Mouse (Mus musculus) urinary bladder, adult 2 months (tissue): ENCODE measurements around the gene Gimap4. TPM values are rescaled to one million over a fixed set of nuclear protein-coding genes. Genes with fewer than 3 reads are reported as not detected.
"Not testable (repeated sequence)": the region's sequence is repeated elsewhere in the genome, so short reads cannot be mapped to it uniquely, and the experiment has no call there.

ENCODE experiments used
- DNase-seq: peaks from one replicate; pipeline ENCODE4 v3.0.0; 2022; ENCODE audit warnings: low spot score
- polyA plus RNA-seq: library from polyadenylated mRNA; depleted of rRNA; stranded (reverse); fragments of >200 nt; gene quantifications from 2 replicates; pipeline ENCODE4 v1.2.3, GENCODE M21; 2012

Gene Gimap4
- polyA plus RNA-seq, 1 experiment: 19.0 TPM

GRCm38 (mm10) chr6:48675931-48676859, 8.2 kb upstream of the Gimap4 start, which contains the start of gene Gimap9:
Gene Gimap9, plus strand, starts transcription at chr6:48676129.
- DNase-seq: no peak

- DNase-seq: no peak
Measured at GRCm38 (mm10) chr6:48676860-48677415, 7.4 kb upstream of the Gimap4 start.

- no peak for DNase-seq
Measured at GRCm38 (mm10) chr6:48677492-48678345, 6.6 kb upstream of the Gimap4 start.

- DNase-seq: no peak
Measured at GRCm38 (mm10) chr6:48678391-48678790, 6.0 kb upstream of the Gimap4 start.

- DNase-seq: no peak
Measured at GRCm38 (mm10) chr6:48679701-48680100, 4.6 kb upstream of the Gimap4 start.

GRCm38 (mm10) chr6:48680421-48680820, 3.9 kb upstream of the Gimap4 start:
- DNase-seq: no peak

GRCm38 (mm10) chr6:48681472-48682090, 2.8 kb upstream of the Gimap4 start:
- no peak for DNase-seq

GRCm38 (mm10) chr6:48682271-48682670, 2.1 kb upstream of the Gimap4 start:
- no peak for DNase-seq

GRCm38 (mm10) chr6:48683263-48683821, 1.0 kb upstream of the Gimap4 start:
- DNase-seq: not testable (repeated sequence)

GRCm38 (mm10) chr6:48684806-48685205, 457 bp downstream of the Gimap4 start:
- no peak for DNase-seq

- no peak for DNase-seq
Measured at GRCm38 (mm10) chr6:48685251-48685650, 902 bp downstream of the Gimap4 start.

GRCm38 (mm10) chr6:48685694-48686665, 1.6 kb downstream of the Gimap4 start:
- no peak for DNase-seq

GRCm38 (mm10) chr6:48687077-48687476, 2.7 kb downstream of the Gimap4 start:
- no peak for DNase-seq

- no peak for DNase-seq
Measured at GRCm38 (mm10) chr6:48689320-48689719, 5.0 kb downstream of the Gimap4 start.

- DNase-seq: no peak
Measured at GRCm38 (mm10) chr6:48692962-48693361, 8.6 kb downstream of the Gimap4 start.

- DNase-seq: no peak
Measured at GRCm38 (mm10) chr6:48696830-48697554, 12.6 kb downstream of the Gimap4 start.

GRCm38 (mm10) chr6:48697555-48697930, 13.2 kb downstream of the Gimap4 start:
- no peak for DNase-seq

- DNase-seq: no peak
Measured at GRCm38 (mm10) chr6:48698066-48698856, 13.9 kb downstream of the Gimap4 start.

GRCm38 (mm10) chr6:48698888-48699287, 14.5 kb downstream of the Gimap4 start:
- no peak for DNase-seq
